Mouse (Mus musculus) heart, embryonic 12.5 days (tissue): ENCODE data around the gene Slc4a1ap. TPM values are rescaled to one million over a fixed set of nuclear protein-coding genes. Genes with fewer than 3 reads are reported as not detected.
"Not testable (repeated sequence)": the region's sequence is repeated elsewhere in the genome, so short reads cannot be mapped to it uniquely, and the experiment has no call there.

Experiments used
- ATAC-seq: fragments of 200-750 bp; cut with Nextera tagmentation; 2 replicates; pipeline ENCODE4 v1.8.0; 2017; ENCODE audit warnings: moderate TSS enrichment, moderate library complexity; ENCODE audit not compliant: insufficient number of reproducible peaks, low FRiP score
- H3K27ac ChIP-seq: fragments of 300-500 bp; sonication (generic); 2 replicates; pipeline ENCODE4 v1.5.1; 2016; ENCODE audit warnings: mild to moderate bottlenecking, moderate library complexity; ENCODE audit not compliant: poor library complexity, severe bottlenecking
- H3K27me3 ChIP-seq: fragments of 300-500 bp; sonication (generic); replicated peaks from 2 replicates; pipeline ENCODE4 v1.6.1; 2016; ENCODE audit warnings: mild to moderate bottlenecking, moderate library complexity
- H3K36me3 ChIP-seq: fragments of 300-500 bp; sonication (generic); 2 replicates; pipeline ENCODE4 v1.6.1; 2016; ENCODE audit warnings: mild to moderate bottlenecking, moderate library complexity
- H3K4me1 ChIP-seq: fragments of 300-500 bp; sonication (generic); replicated peaks from 2 replicates; pipeline ENCODE4 v1.6.1; 2016; ENCODE audit warnings: mild to moderate bottlenecking
- H3K4me2 ChIP-seq: fragments of 300-500 bp; sonication (generic); 2 replicates; pipeline ENCODE4 v1.6.1; 2016; ENCODE audit warnings: mild to moderate bottlenecking, moderate library complexity
- H3K4me3 ChIP-seq: fragments of 300-500 bp; sonication (generic); 2 replicates; pipeline ENCODE4 v1.5.1; 2016; ENCODE audit warnings: mild to moderate bottlenecking
- H3K9ac ChIP-seq: fragments of 300-500 bp; sonication (generic); 2 replicates; pipeline ENCODE4 v1.6.1; 2016; ENCODE audit warnings: mild to moderate bottlenecking, moderate library complexity
- H3K9me3 ChIP-seq: fragments of 300-500 bp; sonication (generic); replicated peaks from 2 replicates; pipeline ENCODE4 v1.6.1; 2016; ENCODE audit warnings: mild to moderate bottlenecking, moderate library complexity
- WGBS: fragments of 180-500 bp; shearing (Covaris S2); methylation state at CpG from one replicate; pipeline ENCODE4 v1.1.7; 2016; 5-methylcytosine and 5-hydroxymethylcytosine counted together
- polyA plus RNA-seq: library from polyadenylated mRNA; unstranded; fragments of >200 nt; fragmentation: Nextera tagmentation; extraction: Ambion mirVana; gene quantifications from 2 replicates; pipeline ENCODE4 v1.2.1, GENCODE M21; 2016

The Slc4a1ap gene
- polyA plus RNA-seq, 1 experiment from 2014 or later: 24.8 TPM

DNA sequence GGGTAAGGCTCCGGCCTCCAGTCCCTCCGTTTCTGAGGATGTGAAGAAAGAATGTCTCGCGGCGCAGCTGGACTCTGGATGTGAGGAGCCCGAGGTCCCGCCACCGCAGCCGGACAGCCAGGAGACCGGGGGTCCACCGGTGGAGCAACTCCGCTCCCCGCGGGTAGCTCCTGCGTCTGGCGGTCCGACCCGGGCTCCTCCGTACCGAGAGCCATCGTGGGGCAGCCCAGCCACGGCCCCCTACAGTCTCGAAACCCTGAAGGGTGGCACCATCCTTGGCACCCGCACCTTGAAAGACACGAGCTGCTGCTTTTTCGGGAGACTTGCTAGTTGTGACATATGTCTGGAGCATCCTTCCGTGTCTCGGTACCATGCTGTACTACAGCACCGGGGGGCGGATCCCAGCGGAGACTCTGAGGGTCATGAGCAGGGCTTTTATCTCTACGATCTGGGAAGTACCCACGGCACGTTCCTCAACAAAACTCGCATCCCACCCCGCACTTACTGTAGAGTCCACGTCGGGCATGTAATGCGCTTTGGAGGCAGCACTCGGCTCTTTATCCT lies 404 bp downstream of the Slc4a1ap start:
- peak overlapping the region; percentile 98 for H3K4me2 ChIP-seq
- H3K9ac ChIP-seq: peak overlapping the region; percentile 84
- H3K27ac ChIP-seq: no peak overlapping the region
- peaks cover 40% of the 10 kb centered on the region for H3K36me3 ChIP-seq
- peaks cover 15% of the 10 kb centered on the region for H3K4me1 ChIP-seq
- WGBS: 2% methylated on average over 40 of the region's 40 CpGs
- ATAC-seq: peak; percentile 11; the same call in 1 of the 2 replicates
- no peaks in the 10 kb centered on the region for H3K27me3 ChIP-seq
- H3K4me3 ChIP-seq: peak overlapping the region; percentile 82
- no peaks in the 10 kb centered on the region for H3K9me3 ChIP-seq

DNA sequence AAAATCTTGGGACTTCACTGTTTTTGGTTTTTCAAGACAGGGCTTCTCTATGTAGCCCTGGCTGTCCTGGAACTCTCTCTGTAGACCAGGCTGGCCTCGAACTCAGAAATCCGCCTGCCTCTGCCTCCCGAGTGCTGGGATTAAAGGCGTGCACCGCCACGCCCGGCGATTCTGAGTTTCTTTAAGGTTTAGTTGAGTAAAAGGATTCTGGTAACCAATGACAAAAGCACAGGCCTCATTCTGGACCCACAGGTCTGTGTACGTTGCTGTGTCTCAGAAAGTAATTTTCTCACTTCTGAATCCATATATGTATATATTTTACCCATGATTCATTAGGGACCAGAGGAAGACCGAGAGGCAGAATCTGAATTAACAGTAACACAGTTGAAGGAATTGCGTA lies 912 bp downstream of the Slc4a1ap start, which contains the start of gene Supt7l:
TSS of gene Supt7l (minus strand) at position 101 of the 400 bp plus-strand sequence.
- 75% methylated on average over 11 of the region's 11 CpGs for WGBS
- peaks cover 15% of the 10 kb centered on the region for H3K4me1 ChIP-seq
- peak within 1 kb of the TSS; percentile 55; the same call in 1 of the 2 replicates for H3K27ac ChIP-seq
- peak within 1 kb of the TSS; percentile 84 for H3K9ac ChIP-seq
- H3K36me3 ChIP-seq: peaks cover 40% of the 10 kb centered on the region
- not testable (repeated sequence) for H3K9me3 ChIP-seq, ATAC-seq, H3K27me3 ChIP-seq
- H3K4me2 ChIP-seq: peak within 1 kb of the TSS; percentile 98
- peak within 1 kb of the TSS; percentile 82 for H3K4me3 ChIP-seq

DNA sequence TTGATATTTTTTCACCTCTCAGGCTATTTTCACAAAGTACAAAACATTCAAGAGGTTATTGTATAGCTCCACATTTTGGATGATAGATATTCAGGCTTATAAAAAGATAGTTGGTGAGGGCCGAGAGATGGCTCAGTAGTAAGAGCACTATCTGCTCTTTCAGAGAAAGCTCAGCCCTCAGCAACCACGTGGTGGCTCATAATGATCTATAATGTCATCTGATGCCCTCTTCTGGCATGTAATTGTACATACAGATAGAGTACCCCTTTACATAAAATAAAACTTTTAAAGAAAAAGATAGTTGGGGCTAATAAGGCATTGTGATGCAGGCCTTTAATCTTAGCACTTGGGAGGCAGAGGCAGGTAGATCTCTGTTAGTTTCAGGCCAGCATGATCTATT lies 1.8 kb downstream of the Slc4a1ap start:
- no peak for ATAC-seq
- 59% methylated on average over 2 of the region's 2 CpGs for WGBS
- H3K36me3 ChIP-seq: peaks cover 43% of the 10 kb centered on the region

DNA sequence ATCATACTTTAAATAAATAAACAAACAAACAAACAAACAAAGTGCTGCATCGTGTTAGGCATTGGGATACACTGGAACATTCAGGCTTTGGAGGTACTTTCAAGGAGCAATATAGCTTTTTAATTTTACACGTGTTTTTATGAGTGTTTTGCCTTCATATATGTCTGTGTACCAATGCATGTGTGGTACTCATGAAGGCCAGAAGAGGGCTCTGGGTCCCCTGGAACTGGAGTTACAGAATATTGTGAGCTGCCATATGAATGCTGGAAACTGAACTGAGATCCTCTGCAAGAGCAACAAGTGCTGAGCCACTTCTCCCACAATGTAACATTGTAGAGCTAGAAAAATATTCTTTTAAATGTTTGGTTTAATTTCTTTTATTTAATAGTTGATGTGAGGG lies 8.4 kb downstream of the Slc4a1ap start:
- H3K4me3 ChIP-seq: no peak overlapping the region
- no peak for ATAC-seq
- H3K4me1 ChIP-seq: no peaks in the 10 kb centered on the region
- no peaks in the 10 kb centered on the region for H3K9me3 ChIP-seq
- no peak overlapping the region for H3K27ac ChIP-seq
- peaks cover 85% of the 10 kb centered on the region for H3K36me3 ChIP-seq
- H3K27me3 ChIP-seq: no peaks in the 10 kb centered on the region
- no peak overlapping the region for H3K9ac ChIP-seq
- 91% methylated on average over 2 of the region's 2 CpGs for WGBS
- H3K4me2 ChIP-seq: no peak overlapping the region

More for the DNA sequence above, 1.8 kb downstream of the Slc4a1ap start:
- Histone ChIP-seq H3K4me3 (no peak overlapping the region), H3K9me3 (no peaks in the 10 kb centered on the region), H3K4me1 (peaks cover 15% of the 10 kb centered on the region), H3K4me2 (no peak overlapping the region), H3K27me3 (no peaks in the 10 kb centered on the region), H3K9ac (no peak overlapping the region), H3K27ac (no peak overlapping the region)

DNA sequence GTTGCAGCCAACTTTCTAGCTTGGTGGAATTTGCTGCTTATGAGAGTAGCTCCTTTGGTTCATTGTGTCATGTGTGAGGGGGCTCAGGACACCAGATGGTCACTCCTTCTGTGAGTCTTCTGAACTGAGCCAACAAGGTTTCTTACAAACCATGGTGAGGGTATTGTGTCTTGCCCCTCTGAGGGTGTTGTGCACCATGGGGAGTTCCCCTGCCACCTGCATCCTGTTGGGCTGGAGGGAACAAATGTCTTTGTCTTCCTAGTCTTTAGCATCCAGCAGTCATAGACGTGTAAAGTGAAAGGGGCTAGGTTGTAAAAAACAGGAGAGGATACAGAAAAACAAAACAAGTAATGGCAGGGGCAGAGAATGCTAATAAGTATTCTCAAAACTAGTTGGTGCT lies 32.6 kb downstream of the Slc4a1ap start:
- WGBS: 63% methylated on average over 1 of the region's 1 CpGs
- no peak overlapping the region for H3K4me2 ChIP-seq
- H3K9ac ChIP-seq: no peak overlapping the region
- H3K27me3 ChIP-seq: no peaks in the 10 kb centered on the region
- ATAC-seq: no peak
- H3K4me3 ChIP-seq: no peak overlapping the region
- no peak overlapping the region for H3K27ac ChIP-seq
- peaks cover 8% of the 10 kb centered on the region for H3K4me1 ChIP-seq
- H3K9me3 ChIP-seq: no peaks in the 10 kb centered on the region
- H3K36me3 ChIP-seq: peaks cover 44% of the 10 kb centered on the region

DNA sequence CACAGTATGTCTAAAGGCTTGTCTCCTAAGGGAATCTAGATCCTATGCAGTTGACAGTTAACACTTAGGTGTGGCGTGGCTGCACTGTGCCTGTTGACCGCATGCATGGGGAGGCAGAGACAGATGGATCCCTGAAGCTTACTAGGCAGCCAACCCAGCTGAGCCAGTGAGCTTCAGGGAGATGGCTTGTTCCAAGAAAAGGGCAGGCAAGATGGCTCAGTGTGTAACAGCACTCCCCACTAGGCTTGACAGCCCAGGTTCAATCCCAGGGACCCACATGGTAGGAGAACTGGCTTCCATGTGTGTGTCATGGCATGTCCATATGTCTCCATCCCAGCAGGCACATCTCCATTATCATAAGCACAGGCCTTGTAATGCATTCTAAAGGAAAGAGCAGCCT lies 33.6 kb downstream of the Slc4a1ap start:
- peaks cover 17% of the 10 kb centered on the region for H3K4me1 ChIP-seq
- H3K4me2 ChIP-seq: no peak overlapping the region
- no peak for ATAC-seq
- H3K27me3 ChIP-seq: no peaks in the 10 kb centered on the region
- H3K9ac ChIP-seq: no peak overlapping the region
- no peak overlapping the region for H3K27ac ChIP-seq
- 93% methylated on average over 2 of the region's 2 CpGs for WGBS
- H3K9me3 ChIP-seq: no peaks in the 10 kb centered on the region
- no peak overlapping the region for H3K4me3 ChIP-seq
- peaks cover 36% of the 10 kb centered on the region for H3K36me3 ChIP-seq

DNA sequence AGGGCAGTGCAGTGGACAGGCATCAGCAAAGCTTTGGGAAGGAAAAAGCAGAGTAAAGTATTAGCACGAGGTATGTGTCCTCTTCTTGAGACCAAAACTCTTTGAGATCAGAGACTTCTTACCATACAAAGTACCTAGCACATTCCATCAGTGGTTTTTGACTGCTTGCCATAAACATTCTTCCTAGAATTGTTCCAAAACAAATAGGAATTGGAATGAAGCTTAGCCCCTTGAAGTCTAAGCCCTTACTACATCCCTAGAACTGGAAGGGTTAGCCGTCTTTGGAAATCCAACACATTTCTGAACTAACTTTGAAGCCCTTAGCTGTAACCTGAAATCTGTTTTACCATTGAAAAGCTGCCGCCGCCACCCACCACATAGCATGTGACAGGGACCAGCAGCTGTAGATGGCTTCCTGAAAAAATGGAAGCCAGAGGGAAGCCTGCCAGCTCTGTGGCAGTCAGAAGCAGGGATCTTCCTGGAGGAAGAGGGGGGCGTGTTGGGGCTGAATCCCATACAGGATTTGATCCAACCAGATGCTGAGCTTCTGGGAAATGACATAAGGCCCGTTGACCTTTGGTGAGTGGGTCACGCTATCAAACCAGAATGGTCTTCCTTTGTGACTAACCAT lies 35.4 kb downstream of the Slc4a1ap start:
- Histone ChIP-seq H3K9ac (no peak overlapping the region), H3K27me3 (no peaks in the 10 kb centered on the region), H3K27ac (no peak overlapping the region), H3K9me3 (no peaks in the 10 kb centered on the region), H3K36me3 (peaks cover 24% of the 10 kb centered on the region), H3K4me3 (no peak overlapping the region), H3K4me1 (peaks cover 18% of the 10 kb centered on the region), H3K4me2 (no peak overlapping the region)
- no peak for ATAC-seq
- 86% methylated on average over 7 of the region's 7 CpGs for WGBS

DNA sequence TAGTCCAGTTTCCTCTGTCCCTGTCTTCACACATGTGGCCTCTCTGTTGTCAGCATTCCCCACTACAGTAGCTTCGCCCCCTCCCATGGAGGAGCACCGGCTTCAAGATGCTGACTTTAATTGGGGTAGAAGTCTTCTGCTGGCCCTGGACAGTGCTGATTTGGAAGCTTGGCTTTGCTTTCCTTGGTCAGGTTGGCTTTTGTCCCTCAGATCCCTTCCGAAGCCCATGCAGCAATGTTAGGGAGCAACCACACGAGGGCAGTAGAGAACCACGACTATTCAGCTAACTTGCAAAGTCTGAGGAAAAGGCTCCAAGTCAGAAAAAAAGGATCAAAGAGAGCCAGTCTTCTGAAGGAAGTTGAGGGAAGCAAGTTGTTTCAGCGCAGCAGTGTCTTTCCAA lies 36.7 kb downstream of the Slc4a1ap start:
- Histone ChIP-seq H3K9me3 (no peaks in the 10 kb centered on the region), H3K4me1 (peaks cover 29% of the 10 kb centered on the region), H3K27ac (0 out of 2 replicates have a peak overlapping the region, but pooled peaks have one; percentile 31), H3K4me3 (no peak overlapping the region), H3K36me3 (peaks cover 16% of the 10 kb centered on the region), H3K4me2 (peak overlapping the region; percentile 21; the same call in 1 of the 2 replicates), H3K27me3 (no peaks in the 10 kb centered on the region), H3K9ac (no peak overlapping the region)
- 3% methylated on average over 6 of the region's 6 CpGs for WGBS
- ATAC-seq: no peak

DNA sequence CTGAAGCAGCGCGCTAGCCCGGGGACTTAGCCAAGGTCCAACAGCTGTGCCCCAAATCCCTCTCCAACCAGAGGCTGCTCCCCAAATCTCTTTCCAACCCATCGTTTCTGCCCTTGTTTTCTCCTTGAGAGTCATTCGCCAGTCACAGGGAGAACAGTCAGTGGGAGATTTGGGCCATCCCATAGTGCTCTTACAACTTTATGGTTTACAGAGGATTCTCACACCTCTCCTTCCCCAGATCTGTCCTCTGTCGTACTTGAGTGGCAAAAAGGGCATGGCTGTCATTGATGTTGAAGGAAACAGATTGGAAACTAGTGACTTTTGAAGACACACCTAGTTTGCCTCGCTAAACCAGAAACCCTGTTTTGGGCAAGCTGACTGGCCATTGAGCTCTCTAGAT lies 37.1 kb downstream of the Slc4a1ap start:
- Histone ChIP-seq H3K4me2 (peak overlapping the region; percentile 21; the same call in 1 of the 2 replicates), H3K36me3 (peaks cover 16% of the 10 kb centered on the region), H3K4me1 (peaks cover 33% of the 10 kb centered on the region), H3K4me3 (no peak overlapping the region), H3K9me3 (no peaks in the 10 kb centered on the region), H3K27me3 (no peaks in the 10 kb centered on the region), H3K9ac (no peak overlapping the region), H3K27ac (0 out of 2 replicates have a peak overlapping the region, but pooled peaks have one; percentile 69)
- no peak for ATAC-seq
- WGBS: 32% methylated on average over 7 of the region's 7 CpGs

DNA sequence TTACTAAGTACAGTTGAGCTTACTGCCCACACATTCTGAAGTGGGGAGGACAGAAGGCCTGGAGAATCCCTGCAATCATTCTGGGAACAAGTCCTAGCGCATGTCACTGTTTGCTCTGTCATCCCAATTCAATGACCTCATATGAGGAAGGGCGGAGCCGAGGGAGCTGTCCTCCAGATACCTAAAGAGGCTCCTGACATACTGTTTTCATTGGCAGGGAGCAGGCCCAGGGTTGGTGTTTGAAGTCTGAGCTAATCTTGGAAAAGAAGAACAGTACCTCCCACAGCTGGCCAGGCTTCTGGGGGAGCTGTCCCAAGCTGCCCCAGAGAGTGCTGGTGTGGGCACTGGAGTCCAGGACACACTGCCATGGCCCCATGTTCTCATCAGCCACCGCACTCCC lies 38.2 kb downstream of the Slc4a1ap start:
- H3K4me1 ChIP-seq: peaks cover 42% of the 10 kb centered on the region
- peaks cover 7% of the 10 kb centered on the region for H3K36me3 ChIP-seq
- no peak overlapping the region; the same call in 1 of the 2 replicates for H3K9ac ChIP-seq
- peak overlapping the region; percentile 69 for H3K27ac ChIP-seq
- H3K4me3 ChIP-seq: no peak overlapping the region
- no peak overlapping the region for H3K4me2 ChIP-seq
- 49% methylated on average over 4 of the region's 4 CpGs for WGBS
- no peaks in the 10 kb centered on the region for H3K9me3 ChIP-seq
- H3K27me3 ChIP-seq: no peaks in the 10 kb centered on the region
- ATAC-seq: peak; percentile 19; the same call in 1 of the 2 replicates

DNA sequence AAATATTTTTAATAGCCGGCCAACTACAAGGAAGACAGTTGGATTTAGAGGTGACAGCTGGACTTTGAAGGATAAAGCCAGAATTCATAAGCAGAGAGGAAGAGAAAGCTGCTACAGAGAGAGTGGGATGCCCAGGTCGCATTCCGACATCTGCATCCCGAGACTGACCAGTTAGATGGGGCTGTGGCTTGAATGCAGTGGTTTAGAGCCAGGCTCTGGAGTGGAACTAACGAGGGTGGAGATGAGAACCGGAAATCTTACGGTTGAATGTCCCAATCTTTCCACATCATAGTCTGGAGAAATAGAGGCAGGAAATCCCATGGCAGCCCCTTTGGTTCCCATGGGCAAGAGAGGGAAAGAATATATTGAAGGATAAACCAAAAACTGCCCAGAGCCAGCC lies 39.2 kb downstream of the Slc4a1ap start:
- no peak overlapping the region for H3K9ac ChIP-seq
- no peaks in the 10 kb centered on the region for H3K36me3 ChIP-seq
- no peaks in the 10 kb centered on the region for H3K9me3 ChIP-seq
- H3K4me3 ChIP-seq: no peak overlapping the region
- H3K4me1 ChIP-seq: peaks cover 52% of the 10 kb centered on the region
- H3K27ac ChIP-seq: no peak overlapping the region
- 92% methylated on average over 7 of the region's 7 CpGs for WGBS
- no peaks in the 10 kb centered on the region for H3K27me3 ChIP-seq
- no peak overlapping the region for H3K4me2 ChIP-seq
- no peak for ATAC-seq
